In genomic region chr19:6869355-6869754, GRCm38 (mm10) we compare ENCODE assay signal across 8 mouse cellular contexts. TPM values are rescaled to one million over a fixed set of nuclear protein-coding genes. Genes with fewer than 3 reads are reported as not detected.
A peak's percentile ranks its signal among the peaks of the same experiment; 100 is the strongest.
DNase-seq lines count a peak whose midpoint lies in the region; ATAC-seq and TF ChIP-seq lines count a peak whose summit lies in the region.

No protein-coding gene starts in this region.

- WGBS in embryonic facial prominence, embryonic 10.5 days, result 8% methylated on average over 5 of the region's 5 CpGs
- WGBS in intestine, embryonic 15.5 days, result 6% methylated on average over 5 of the region's 5 CpGs
- 3% methylated on average over 5 of the region's 5 CpGs for WGBS in liver, postnatal 0 days (ENCODE audit: insufficient replicate concordance)
- WGBS in spleen, adult 2 months, result 1% methylated on average over 5 of the region's 5 CpGs

- no peaks in the 10 kb centered on the region for H3K9me3 ChIP-seq in embryonic facial prominence, embryonic 10.5 days
- no peaks in the 10 kb centered on the region for H3K9me3 ChIP-seq in intestine, embryonic 15.5 days
- H3K9me3 ChIP-seq in liver, postnatal 0 days (ENCODE audit: low read length), result no peaks in the 10 kb centered on the region

- H3K27ac ChIP-seq in embryonic facial prominence, embryonic 10.5 days (replicated peaks), result 0 out of 2 replicates have a peak overlapping the region, but pooled peaks have one; percentile 40
- 0 out of 2 replicates have a peak overlapping the region, but pooled peaks have one; percentile 33 for H3K27ac ChIP-seq in intestine, embryonic 15.5 days
- H3K27ac ChIP-seq in liver, postnatal 0 days (ENCODE audit: low read depth), result peak overlapping the region; percentile 85
- H3K27ac ChIP-seq in spleen, adult 2 months (ENCODE audit: insufficient read depth, low read length), result peak overlapping the region; percentile 69

- peaks cover 10% of the 10 kb centered on the region for H3K4me1 ChIP-seq in embryonic facial prominence, embryonic 10.5 days
- H3K4me1 ChIP-seq in intestine, embryonic 15.5 days (replicated peaks), result peaks cover 4% of the 10 kb centered on the region
- peaks cover 16% of the 10 kb centered on the region for H3K4me1 ChIP-seq in liver, postnatal 0 days (ENCODE audit: insufficient read depth)
- H3K4me1 ChIP-seq in spleen, adult 2 months (ENCODE audit: control insufficient read depth, insufficient read depth, insufficient read length), result peaks cover 19% of the 10 kb centered on the region; the same call in 1 of the 2 replicates

- no peak for TF ChIP-seq POLR2A in spleen, adult 2 months (IDR thresholded peaks at IDR 0.05; ENCODE audit: low read depth, low read length)

- H3K36me3 ChIP-seq in embryonic facial prominence, embryonic 10.5 days (replicated peaks), result no peaks in the 10 kb centered on the region
- H3K36me3 ChIP-seq in intestine, embryonic 15.5 days, result no peaks in the 10 kb centered on the region
- H3K36me3 ChIP-seq in liver, postnatal 0 days (replicated peaks; ENCODE audit: insufficient read depth, low read length), result no peaks in the 10 kb centered on the region
- no peaks in the 10 kb centered on the region for H3K36me3 ChIP-seq in spleen, adult 2 months (ENCODE audit: control insufficient read depth, insufficient read depth, low read length)

- peak overlapping the region; percentile 30; the same call in 1 of the 2 replicates for H3K4me3 ChIP-seq in embryonic facial prominence, embryonic 10.5 days
- peak overlapping the region; percentile 18; the same call in 1 of the 2 replicates for H3K4me3 ChIP-seq in intestine, embryonic 15.5 days (replicated peaks)
- H3K4me3 ChIP-seq in liver, postnatal 0 days (ENCODE audit: low read depth, low read length), result peak overlapping the region; percentile 53
- H3K4me3 ChIP-seq in spleen, adult 2 months (ENCODE audit: extremely low read depth, insufficient read depth, insufficient read length), result peak overlapping the region; percentile 51

- peak overlapping the region; percentile 61 for H3K4me2 ChIP-seq in intestine, embryonic 15.5 days (replicated peaks)
- peak overlapping the region; percentile 78 for H3K4me2 ChIP-seq in liver, postnatal 0 days (ENCODE audit: low read depth, low read length)

- TF ChIP-seq EP300 in liver, postnatal 0 days (IDR thresholded peaks at IDR 0.05; ENCODE audit: low read depth), result no peak

- H3K9ac ChIP-seq in intestine, embryonic 15.5 days, result no peak overlapping the region
- peak overlapping the region; percentile 72 for H3K9ac ChIP-seq in liver, postnatal 0 days (replicated peaks)

- peak; percentile 62 for DNase-seq in layer of hippocampus, adult 9-11 months
- no peak for DNase-seq in layer of hippocampus, postnatal 25 days (ENCODE audit: extremely low spot score in 1 of 2, low spot score in 1 of 2)
- DNase-seq in embryonic facial prominence, embryonic 10.5 days (ENCODE audit: low spot score), result no peak
- peak; percentile 69 for DNase-seq in liver, postnatal 0 days
- peak; percentile 49 to 59 for DNase-seq in spleen, adult 2 months (ENCODE audit: low read depth in 1 of 2, low spot score in 2 of 2)
- DNase-seq in frontal cortex, postnatal 36 days (ENCODE audit: low spot score in 2 of 2), result no peak
- DNase-seq in gastrocnemius, postnatal 10 days, result no peak

- no peak for TF ChIP-seq CTCF in liver, postnatal 0 days (IDR thresholded peaks at IDR 0.05; ENCODE audit: low read depth)
- no peak for TF ChIP-seq CTCF in spleen, adult 2 months (IDR thresholded peaks at IDR 0.05; ENCODE audit: extremely low read depth, insufficient read depth, insufficient read length, insufficient replicate concordance)

- ATAC-seq in intestine, embryonic 15.5 days, result peak; percentile 81
- peak; percentile 77 for ATAC-seq in liver, postnatal 0 days

- H3K27me3 ChIP-seq in embryonic facial prominence, embryonic 10.5 days (replicated peaks; ENCODE audit: low read depth, poor library complexity, severe bottlenecking), result no peaks in the 10 kb centered on the region
- H3K27me3 ChIP-seq in intestine, embryonic 15.5 days (replicated peaks), result no peaks in the 10 kb centered on the region
- H3K27me3 ChIP-seq in liver, postnatal 0 days (ENCODE audit: insufficient read depth, low read length), result no peaks in the 10 kb centered on the region
- H3K27me3 ChIP-seq in spleen, adult 2 months (ENCODE audit: control insufficient read depth, insufficient read depth, low read length), result no peaks in the 10 kb centered on the region

RNA-seq across cellular contexts. Expression of gene Ccdc88b, which starts 11.3 kb away (rescaled TPM):
- total RNA-seq in layer of hippocampus, postnatal 25 days (2021), result 10 to 100 TPM in 1 of 2 experiments, 1 to 10 TPM in 1; 7.5 to 11.9 TPM
- 0.62 and 0.67 TPM in 2 replicates for polyA plus RNA-seq in embryonic facial prominence, embryonic 10.5 days (2016; fragmentation: Nextera tagmentation; extraction: Ambion mirVana)
- polyA plus RNA-seq in intestine, embryonic 15.5 days (2015; fragmentation: Nextera tagmentation; extraction: Ambion mirVana), result 1.4 and 1.5 TPM in 2 replicates
- polyA plus RNA-seq in liver, postnatal 0 days (2015; fragmentation: Nextera tagmentation; extraction: Ambion mirVana), result 2.6 and 2.8 TPM in 2 replicates
- polyA plus RNA-seq in spleen, adult 2 months (2012; rRNA removed), result 82.5 and 106 TPM in 2 replicates
- 1 to 10 TPM in 1 of 2 experiments, under 1 TPM in 1; 0.97 to 1.5 TPM for total RNA-seq in gastrocnemius, postnatal 10 days (2021)

RNA-seq across cellular contexts. Expression of gene Rps6ka4, which starts 28.9 kb away (rescaled TPM):
- 10 to 100 TPM; 32.0 to 34.7 TPM for total RNA-seq in layer of hippocampus, postnatal 25 days (2021)
- polyA plus RNA-seq in embryonic facial prominence, embryonic 10.5 days (2016; fragmentation: Nextera tagmentation; extraction: Ambion mirVana), result 5.3 and 7.0 TPM in 2 replicates
- polyA plus RNA-seq in intestine, embryonic 15.5 days (2015; fragmentation: Nextera tagmentation; extraction: Ambion mirVana), result 20.8 and 21.0 TPM in 2 replicates
- polyA plus RNA-seq in liver, postnatal 0 days (2015; fragmentation: Nextera tagmentation; extraction: Ambion mirVana), result 4.2 and 5.2 TPM in 2 replicates
- 26.7 and 31.8 TPM in 2 replicates for polyA plus RNA-seq in spleen, adult 2 months (2012; rRNA removed)
- 10 to 100 TPM; 12.1 to 12.2 TPM for total RNA-seq in gastrocnemius, postnatal 10 days (2021)

RNA-seq across cellular contexts. Expression of gene Trmt112, which starts 40.1 kb away (rescaled TPM):
- 10 to 100 TPM; 40.7 to 43.9 TPM for total RNA-seq in layer of hippocampus, postnatal 25 days (2021)
- 150 and 168 TPM in 2 replicates for polyA plus RNA-seq in embryonic facial prominence, embryonic 10.5 days (2016; fragmentation: Nextera tagmentation; extraction: Ambion mirVana)
- 124 TPM in 2 replicates for polyA plus RNA-seq in intestine, embryonic 15.5 days (2015; fragmentation: Nextera tagmentation; extraction: Ambion mirVana)
- 67.1 and 68.6 TPM in 2 replicates for polyA plus RNA-seq in liver, postnatal 0 days (2015; fragmentation: Nextera tagmentation; extraction: Ambion mirVana)
- polyA plus RNA-seq in spleen, adult 2 months (2012; rRNA removed), result 135 and 150 TPM in 2 replicates
- total RNA-seq in gastrocnemius, postnatal 10 days (2021), result 10 to 100 TPM; 45.2 to 48.1 TPM

RNA-seq across cellular contexts. Expression of gene Prdx5, which starts 40.6 kb away (rescaled TPM):
- total RNA-seq in layer of hippocampus, postnatal 25 days (2021), result 100 to 1,000 TPM; 384 to 436 TPM
- 137 and 140 TPM in 2 replicates for polyA plus RNA-seq in embryonic facial prominence, embryonic 10.5 days (2016; fragmentation: Nextera tagmentation; extraction: Ambion mirVana)
- 184 and 205 TPM in 2 replicates for polyA plus RNA-seq in intestine, embryonic 15.5 days (2015; fragmentation: Nextera tagmentation; extraction: Ambion mirVana)
- 371 and 389 TPM in 2 replicates for polyA plus RNA-seq in liver, postnatal 0 days (2015; fragmentation: Nextera tagmentation; extraction: Ambion mirVana)
- 54.6 and 59.4 TPM in 2 replicates for polyA plus RNA-seq in spleen, adult 2 months (2012; rRNA removed)
- 100 to 1,000 TPM; 150 to 152 TPM for total RNA-seq in gastrocnemius, postnatal 10 days (2021)

RNA-seq across cellular contexts. Expression of gene Esrra, which starts 52.3 kb away (rescaled TPM):
- 10 to 100 TPM; 56.2 to 57.7 TPM for total RNA-seq in layer of hippocampus, postnatal 25 days (2021)
- 7.9 and 8.9 TPM in 2 replicates for polyA plus RNA-seq in embryonic facial prominence, embryonic 10.5 days (2016; fragmentation: Nextera tagmentation; extraction: Ambion mirVana)
- polyA plus RNA-seq in intestine, embryonic 15.5 days (2015; fragmentation: Nextera tagmentation; extraction: Ambion mirVana), result 32.2 and 37.6 TPM in 2 replicates
- 7.7 and 8.2 TPM in 2 replicates for polyA plus RNA-seq in liver, postnatal 0 days (2015; fragmentation: Nextera tagmentation; extraction: Ambion mirVana)
- 48.4 and 53.7 TPM in 2 replicates for polyA plus RNA-seq in spleen, adult 2 months (2012; rRNA removed)
- 10 to 100 TPM; 45.8 to 45.9 TPM for total RNA-seq in gastrocnemius, postnatal 10 days (2021)

Comparison
In these comparisons a context has a peak if more than half of its experiments do, and no peak if none do; other contexts are left out.
1. DNase-seq: peak in layer of hippocampus, adult 9-11 months (single experiment), liver, postnatal 0 days (single experiment) and spleen, adult 2 months (2 of 2); none in layer of hippocampus, postnatal 25 days (0 of 2), embryonic facial prominence, embryonic 10.5 days (single experiment), frontal cortex, postnatal 36 days (0 of 2) and gastrocnemius, postnatal 10 days (single experiment).
2. H3K27ac ChIP-seq: peak in every context shown above with its lines; median percentile 85 in liver, postnatal 0 days; 69 in spleen, adult 2 months; 40 in embryonic facial prominence, embryonic 10.5 days; 33 in intestine, embryonic 15.5 days.
3. RNA of gene Ccdc88b, which starts 11.3 kb away (polyA plus RNA-seq): 82.5 to 106 TPM in spleen, adult 2 months; 2.6 to 2.8 TPM in liver, postnatal 0 days, 1.4 to 1.5 TPM in intestine, embryonic 15.5 days and 0.62 to 0.67 TPM in embryonic facial prominence, embryonic 10.5 days; every median in the first group is over 10 times any median in the second.
4. Peak in every context shown above with its lines, with median percentiles within 50 percentile points of each other: H3K4me3 ChIP-seq.